Mouse (Mus musculus): ENCODE data around the gene Nlk.

- TF ChIP-seq POLR2A (IDR thresholded peaks at IDR 0.05; ENCODE audit: borderline replicate concordance, extremely low read depth, insufficient read depth, insufficient read length, poor library complexity, severe bottlenecking) (no peak), CTCF (IDR thresholded peaks at IDR 0.05; ENCODE audit: borderline replicate concordance, extremely low read depth, insufficient read depth, insufficient read length) (no peak)
Measured at GRCm38 (mm10) chr11:78732619-78733018, 35.4 kb upstream of the Nlk start.

Measured in brain, embryonic 14.5 days (tissue).